Mouse (Mus musculus) forebrain, embryonic 13.5 days (tissue): ENCODE results near the gene Sh2d2a. TPM values are rescaled to one million over a fixed set of nuclear protein-coding genes. Genes with fewer than 3 reads are reported as not detected.
"Not testable (repeated sequence)": the region's sequence is repeated elsewhere in the genome, so short reads cannot be mapped to it uniquely, and the experiment has no call there.

Experiments
- ATAC-seq: fragments of 200-750 bp; cut with Nextera tagmentation; 2 replicates; pipeline ENCODE4 v1.8.0; 2017
- H3K27ac ChIP-seq: fragments of 300-500 bp; sonication (generic); 2 replicates; pipeline ENCODE4 v1.5.1; 2015; ENCODE audit warnings: inconsistent platforms, mild to moderate bottlenecking, moderate library complexity
- H3K27me3 ChIP-seq: fragments of 300-500 bp; sonication (generic); 2 replicates; pipeline ENCODE4 v1.6.1; 2015; ENCODE audit warnings: mild to moderate bottlenecking, inconsistent platforms
- H3K36me3 ChIP-seq: fragments of 300-500 bp; sonication (generic); 2 replicates; pipeline ENCODE4 v1.6.1; 2015; ENCODE audit warnings: mild to moderate bottlenecking, inconsistent platforms; ENCODE audit not compliant: poor library complexity, severe bottlenecking
- H3K4me1 ChIP-seq: fragments of 300-500 bp; sonication (generic); 2 replicates; pipeline ENCODE4 v1.6.1; 2015; ENCODE audit warnings: inconsistent platforms
- H3K4me2 ChIP-seq: fragments of 300-500 bp; sonication (generic); 2 replicates; pipeline ENCODE4 v1.6.1; 2015; ENCODE audit warnings: inconsistent platforms, mild to moderate bottlenecking, moderate library complexity
- H3K4me3 ChIP-seq: fragments of 300-500 bp; sonication (generic); 2 replicates; pipeline ENCODE4 v1.5.1; 2015; ENCODE audit warnings: mild to moderate bottlenecking, inconsistent platforms
- H3K9ac ChIP-seq: fragments of 300-500 bp; sonication (generic); 2 replicates; pipeline ENCODE4 v1.6.1; 2015; ENCODE audit warnings: mild to moderate bottlenecking, inconsistent platforms
- H3K9me3 ChIP-seq: fragments of 300-500 bp; sonication (generic); replicated peaks from 2 replicates; pipeline ENCODE4 v1.6.1; 2016; ENCODE audit warnings: inconsistent platforms
- WGBS: fragments of 180-500 bp; shearing (Covaris S2); methylation state at CpG from one replicate; pipeline ENCODE4 v1.1.7; 2015; 5-methylcytosine and 5-hydroxymethylcytosine counted together
- polyA plus RNA-seq: library from polyadenylated mRNA; unstranded; fragments of >200 nt; fragmentation: Nextera tagmentation; extraction: Ambion mirVana; gene quantifications from 2 replicates; pipeline ENCODE4 v1.2.1, GENCODE M21; 2015

Gene Sh2d2a
- polyA plus RNA-seq, 1 experiment from 2014 or later, result not detected

- Histone ChIP-seq H3K4me1 (peaks cover 7% of the 10 kb centered on the region), H3K4me2 (no peak overlapping the region), H3K9me3 (no peaks in the 10 kb centered on the region), H3K9ac (no peak overlapping the region), H3K4me3 (no peak overlapping the region), H3K27me3 (no peaks in the 10 kb centered on the region), H3K27ac (no peak overlapping the region), H3K36me3 (peaks cover 80% of the 10 kb centered on the region)
- peak; percentile 67 for ATAC-seq
- WGBS, result 30% methylated on average over 3 of the region's 3 CpGs
Measured at GRCm38 (mm10) chr3:87859813-87860212, 13.3 kb downstream of the Sh2d2a start.

- ATAC-seq, H3K4me3 ChIP-seq, H3K9ac ChIP-seq, H3K4me2 ChIP-seq, H3K9me3 ChIP-seq, H3K4me1 ChIP-seq, H3K27ac ChIP-seq, H3K27me3 ChIP-seq: not testable (repeated sequence)
- peaks cover 89% of the 10 kb centered on the region for H3K36me3 ChIP-seq
- WGBS, result 93% methylated on average over 4 of the region's 4 CpGs
Measured at GRCm38 (mm10) chr3:87864111-87864510, 17.6 kb downstream of the Sh2d2a start.

GRCm38 (mm10) chr3:87877730-87878129, 31.2 kb downstream of the Sh2d2a start:
- no peak for ATAC-seq
- Histone ChIP-seq H3K36me3 (peaks cover 42% of the 10 kb centered on the region), H3K4me3 (no peak overlapping the region), H3K4me1 (peaks cover 3% of the 10 kb centered on the region), H3K4me2 (no peak overlapping the region), H3K9me3 (no peaks in the 10 kb centered on the region), H3K27ac (no peak overlapping the region), H3K27me3 (no peaks in the 10 kb centered on the region), H3K9ac (no peak overlapping the region)
- whole genome bisulfite sequencing, result 95% methylated on average over 4 of the region's 4 CpGs

- 4% methylated on average over 3 of the region's 3 CpGs for WGBS
- Histone ChIP-seq H3K4me3 (peak overlapping the region; percentile 82), H3K4me2 (peak overlapping the region; percentile 95), H3K27me3 (no peaks in the 10 kb centered on the region), H3K9ac (peak overlapping the region; percentile 92), H3K4me1 (peaks cover 21% of the 10 kb centered on the region), H3K27ac (no peak overlapping the region), H3K36me3 (peaks cover 16% of the 10 kb centered on the region), H3K9me3 (no peaks in the 10 kb centered on the region)
- ATAC-seq, result no peak
Measured at GRCm38 (mm10) chr3:87884291-87884690, 37.7 kb downstream of the Sh2d2a start.

GRCm38 (mm10) chr3:87884708-87885251, 38.2 kb downstream of the Sh2d2a start:
- Histone ChIP-seq H3K9me3 (no peaks in the 10 kb centered on the region), H3K4me3 (peak overlapping the region; percentile 82), H3K4me1 (peaks cover 21% of the 10 kb centered on the region), H3K27ac (peak overlapping the region; percentile 57), H3K27me3 (no peaks in the 10 kb centered on the region), H3K4me2 (peak overlapping the region; percentile 95), H3K9ac (peak overlapping the region; percentile 92), H3K36me3 (peaks cover 15% of the 10 kb centered on the region)
- WGBS, result 0% methylated on average over 19 of the region's 28 CpGs
- ATAC-seq, result peak; percentile 2; the same call in 1 of the 2 replicates

GRCm38 (mm10) chr3:87885281-87886003, 38.9 kb downstream of the Sh2d2a start, which contains the start of gene Prcc:
Prcc (minus strand) TSS chr3:87885608.
- Histone ChIP-seq H3K36me3 (peaks cover 8% of the 10 kb centered on the region), H3K27me3 (no peaks in the 10 kb centered on the region), H3K4me3 (peak within 1 kb of the TSS; percentile 82), H3K27ac (peak within 1 kb of the TSS; percentile 57), H3K4me1 (peaks cover 21% of the 10 kb centered on the region), H3K4me2 (peak within 1 kb of the TSS; percentile 95), H3K9ac (peak within 1 kb of the TSS; percentile 92), H3K9me3 (no peaks in the 10 kb centered on the region)
- ATAC-seq, result peak; percentile 99
- 0% methylated on average over 33 of the region's 33 CpGs for WGBS

GRCm38 (mm10) chr3:87886004-87886365, 39.4 kb downstream of the Sh2d2a start:
- H3K27ac ChIP-seq, result no peak overlapping the region; the same call in 1 of the 2 replicates
- H3K9me3 ChIP-seq, result no peaks in the 10 kb centered on the region
- no peaks in the 10 kb centered on the region for H3K27me3 ChIP-seq
- no peak overlapping the region for H3K9ac ChIP-seq
- H3K4me3 ChIP-seq, result peak overlapping the region; percentile 82
- peaks cover 4% of the 10 kb centered on the region; the same call in 1 of the 2 replicates for H3K36me3 ChIP-seq
- 12% methylated on average over 10 of the region's 10 CpGs for WGBS
- peak overlapping the region; percentile 95 for H3K4me2 ChIP-seq
- peak; percentile 28; the same call in 1 of the 2 replicates for ATAC-seq
- peaks cover 21% of the 10 kb centered on the region for H3K4me1 ChIP-seq

- WGBS, result 84% methylated on average over 6 of the region's 6 CpGs
- Histone ChIP-seq H3K4me3 (peak overlapping the region; percentile 82), H3K36me3 (peaks cover 1% of the 10 kb centered on the region; the same call in 1 of the 2 replicates), H3K9me3 (no peaks in the 10 kb centered on the region), H3K4me1 (peaks cover 21% of the 10 kb centered on the region), H3K4me2 (peak overlapping the region; percentile 95), H3K9ac (no peak overlapping the region), H3K27me3 (no peaks in the 10 kb centered on the region), H3K27ac (no peak overlapping the region; the same call in 1 of the 2 replicates)
- ATAC-seq, result no peak
Measured at GRCm38 (mm10) chr3:87886416-87886815, 39.9 kb downstream of the Sh2d2a start.

GRCm38 (mm10) chr3:87887400-87887799, 40.8 kb downstream of the Sh2d2a start:
- not testable (repeated sequence) for H3K9me3 ChIP-seq
- 86% methylated on average over 4 of the region's 4 CpGs for WGBS

GRCm38 (mm10) chr3:87891481-87891880, 44.9 kb downstream of the Sh2d2a start:
- H3K36me3 ChIP-seq, result no peaks in the 10 kb centered on the region
- H3K9me3 ChIP-seq, result no peaks in the 10 kb centered on the region
- H3K4me1 ChIP-seq, result no peaks in the 10 kb centered on the region
- H3K27ac ChIP-seq, result no peak overlapping the region
- WGBS, result 38% methylated on average over 3 of the region's 3 CpGs
- H3K4me2 ChIP-seq, result no peak overlapping the region
- no peaks in the 10 kb centered on the region for H3K27me3 ChIP-seq
- H3K4me3 ChIP-seq, result no peak overlapping the region
- H3K9ac ChIP-seq, result no peak overlapping the region
- ATAC-seq, result no peak

More at GRCm38 (mm10) chr3:87887400-87887799, 40.8 kb downstream of the Sh2d2a start:
- H3K4me2 ChIP-seq, H3K27ac ChIP-seq, H3K9ac ChIP-seq, H3K4me3 ChIP-seq, H3K36me3 ChIP-seq, H3K27me3 ChIP-seq, ATAC-seq: not testable (repeated sequence)
- H3K4me1 ChIP-seq, result peaks cover 20% of the 10 kb centered on the region

- Histone ChIP-seq H3K4me3 (no peak overlapping the region), H3K9ac (no peak overlapping the region), H3K36me3 (no peaks in the 10 kb centered on the region), H3K4me1 (no peaks in the 10 kb centered on the region), H3K27ac (no peak overlapping the region), H3K4me2 (no peak overlapping the region), H3K9me3 (no peaks in the 10 kb centered on the region), H3K27me3 (no peaks in the 10 kb centered on the region)
- WGBS, result 68% methylated on average over 3 of the region's 3 CpGs
- no peak for ATAC-seq
Measured at GRCm38 (mm10) chr3:87893367-87893905, 46.9 kb downstream of the Sh2d2a start.

GRCm38 (mm10) chr3:87899266-87899665, 52.7 kb downstream of the Sh2d2a start:
- 64% methylated on average over 3 of the region's 3 CpGs for WGBS

More at GRCm38 (mm10) chr3:87899266-87899665, 52.7 kb downstream of the Sh2d2a start:
- Histone ChIP-seq H3K4me1 (no peaks in the 10 kb centered on the region), H3K4me3 (no peak overlapping the region), H3K9me3 (no peaks in the 10 kb centered on the region), H3K36me3 (no peaks in the 10 kb centered on the region), H3K27me3 (no peaks in the 10 kb centered on the region), H3K9ac (no peak overlapping the region), H3K27ac (no peak overlapping the region), H3K4me2 (no peak overlapping the region)
- no peak for ATAC-seq
